Mouse (Mus musculus): ENCODE data around the gene Gna11. TPM values are rescaled to one million over a fixed set of nuclear protein-coding genes. Genes with fewer than 3 reads are reported as not detected.

Gna11 gene
- polyA plus RNA-seq, 1 experiment from 2014 or later, result 101 TPM

- H3K27me3 ChIP-seq (ENCODE audit: control insufficient read depth, insufficient read depth, low read length), result no peaks in the 10 kb centered on the region
- H3K9me3 ChIP-seq (replicated peaks; ENCODE audit: control insufficient read depth, low read length), result no peaks in the 10 kb centered on the region
- H3K4me3 ChIP-seq (replicated peaks; ENCODE audit: low read length), result peak overlapping the region; percentile 97
- H3K36me3 ChIP-seq (ENCODE audit: control insufficient read depth, insufficient read depth, low read length), result peaks cover 6% of the 10 kb centered on the region; the same call in 1 of the 2 replicates
- H3K4me1 ChIP-seq (ENCODE audit: control insufficient read depth, insufficient read depth, low read length), result peaks cover 39% of the 10 kb centered on the region
- H3K27ac ChIP-seq (ENCODE audit: low read length), result peak overlapping the region; percentile 95
- peak; percentile 39 for ATAC-seq (ENCODE audit: insufficient read depth, low FRiP score)
- H3K4me2 ChIP-seq (ENCODE audit: low read depth, low read length), result peak overlapping the region; percentile 98
- WGBS, result under 1% methylated on average over 36 of the region's 36 CpGs
- H3K9ac ChIP-seq (ENCODE audit: low read length), result peak overlapping the region; percentile 99
These were observed 14.9 kb upstream of the Gna11 start for GRCm38 (mm10) chr10:81559627-81560539.

GRCm38 (mm10) chr10:81559163-81559626 is 14.2 kb upstream of the Gna11 start, which contains the start of gene Aes:
TSS of gene Aes (plus strand) at chr10:81559488.
- peak; percentile 83 for ATAC-seq (ENCODE audit: insufficient read depth, low FRiP score)
- H3K27me3 ChIP-seq (ENCODE audit: control insufficient read depth, insufficient read depth, low read length), result no peaks in the 10 kb centered on the region
- H3K4me3 ChIP-seq (replicated peaks; ENCODE audit: low read length), result peak within 1 kb of the TSS; percentile 97
- H3K9me3 ChIP-seq (replicated peaks; ENCODE audit: control insufficient read depth, low read length), result no peaks in the 10 kb centered on the region
- under 1% methylated on average over 29 of the region's 53 CpGs for WGBS
- H3K4me1 ChIP-seq (ENCODE audit: control insufficient read depth, insufficient read depth, low read length), result peaks cover 33% of the 10 kb centered on the region
- peak within 1 kb of the TSS; percentile 99 for H3K9ac ChIP-seq (ENCODE audit: low read length)
- H3K27ac ChIP-seq (ENCODE audit: low read length), result peak within 1 kb of the TSS; percentile 95
- H3K4me2 ChIP-seq (ENCODE audit: low read depth, low read length), result peak within 1 kb of the TSS; percentile 98
- peaks cover under 1% of the 10 kb centered on the region; the same call in 1 of the 2 replicates for H3K36me3 ChIP-seq (ENCODE audit: control insufficient read depth, insufficient read depth, low read length)

GRCm38 (mm10) chr10:81557491-81557890 is 12.5 kb upstream of the Gna11 start:
- H3K27me3 ChIP-seq (ENCODE audit: control insufficient read depth, insufficient read depth, low read length), result no peaks in the 10 kb centered on the region
- peaks cover 17% of the 10 kb centered on the region for H3K4me1 ChIP-seq (ENCODE audit: control insufficient read depth, insufficient read depth, low read length)
- H3K9me3 ChIP-seq (replicated peaks; ENCODE audit: control insufficient read depth, low read length), result no peaks in the 10 kb centered on the region
- no peak overlapping the region for H3K27ac ChIP-seq (ENCODE audit: low read length)
- H3K4me3 ChIP-seq (replicated peaks; ENCODE audit: low read length), result no peak overlapping the region
- H3K36me3 ChIP-seq (ENCODE audit: control insufficient read depth, insufficient read depth, low read length), result no peaks in the 10 kb centered on the region
- WGBS, result 26% methylated on average over 1 of the region's 1 CpGs
- H3K9ac ChIP-seq (ENCODE audit: low read length), result no peak overlapping the region
- no peak overlapping the region for H3K4me2 ChIP-seq (ENCODE audit: low read depth, low read length)
- ATAC-seq (ENCODE audit: insufficient read depth, low FRiP score), result no peak

- Histone ChIP-seq H3K9ac (ENCODE audit: low read length) (no peak overlapping the region), H3K27ac (ENCODE audit: low read length) (no peak overlapping the region), H3K36me3 (ENCODE audit: control insufficient read depth, insufficient read depth, low read length) (no peaks in the 10 kb centered on the region), H3K4me1 (ENCODE audit: control insufficient read depth, insufficient read depth, low read length) (peaks cover 13% of the 10 kb centered on the region), H3K9me3 (replicated peaks; ENCODE audit: control insufficient read depth, low read length) (no peaks in the 10 kb centered on the region), H3K27me3 (ENCODE audit: control insufficient read depth, insufficient read depth, low read length) (no peaks in the 10 kb centered on the region), H3K4me3 (replicated peaks; ENCODE audit: low read length) (no peak overlapping the region), H3K4me2 (ENCODE audit: low read depth, low read length) (no peak overlapping the region)
- no peak for ATAC-seq (ENCODE audit: insufficient read depth, low FRiP score)
- WGBS, result 71% methylated on average over 3 of the region's 3 CpGs
These were observed 11.3 kb upstream of the Gna11 start for GRCm38 (mm10) chr10:81556282-81556681.

GRCm38 (mm10) chr10:81553807-81554755 is 9.1 kb upstream of the Gna11 start:
- Histone ChIP-seq H3K4me1 (ENCODE audit: control insufficient read depth, insufficient read depth, low read length) (peaks cover 8% of the 10 kb centered on the region; the same call in 1 of the 2 replicates), H3K27ac (ENCODE audit: low read length) (no peak overlapping the region), H3K9me3 (replicated peaks; ENCODE audit: control insufficient read depth, low read length) (no peaks in the 10 kb centered on the region), H3K4me2 (ENCODE audit: low read depth, low read length) (no peak overlapping the region), H3K4me3 (replicated peaks; ENCODE audit: low read length) (no peak overlapping the region), H3K36me3 (ENCODE audit: control insufficient read depth, insufficient read depth, low read length) (no peaks in the 10 kb centered on the region), H3K27me3 (ENCODE audit: control insufficient read depth, insufficient read depth, low read length) (no peaks in the 10 kb centered on the region), H3K9ac (ENCODE audit: low read length) (no peak overlapping the region)
- ATAC-seq (ENCODE audit: insufficient read depth, low FRiP score), result no peak
- 73% methylated on average over 6 of the region's 6 CpGs for WGBS

- ATAC-seq (ENCODE audit: insufficient read depth, low FRiP score), result no peak
- Histone ChIP-seq H3K36me3 (ENCODE audit: control insufficient read depth, insufficient read depth, low read length) (no peaks in the 10 kb centered on the region), H3K27me3 (ENCODE audit: control insufficient read depth, insufficient read depth, low read length) (no peaks in the 10 kb centered on the region), H3K9ac (ENCODE audit: low read length) (no peak overlapping the region), H3K4me2 (ENCODE audit: low read depth, low read length) (no peak overlapping the region), H3K4me3 (replicated peaks; ENCODE audit: low read length) (no peak overlapping the region), H3K4me1 (ENCODE audit: control insufficient read depth, insufficient read depth, low read length) (peaks cover 5% of the 10 kb centered on the region; the same call in 1 of the 2 replicates), H3K9me3 (replicated peaks; ENCODE audit: control insufficient read depth, low read length) (no peaks in the 10 kb centered on the region), H3K27ac (ENCODE audit: low read length) (no peak overlapping the region)
- WGBS, result 86% methylated on average over 5 of the region's 5 CpGs
These were observed 8.2 kb upstream of the Gna11 start for GRCm38 (mm10) chr10:81553232-81553631.

GRCm38 (mm10) chr10:81551597-81552102 is 6.7 kb upstream of the Gna11 start:
- Histone ChIP-seq H3K9me3 (replicated peaks; ENCODE audit: control insufficient read depth, low read length) (no peaks in the 10 kb centered on the region), H3K4me3 (replicated peaks; ENCODE audit: low read length) (no peak overlapping the region), H3K36me3 (ENCODE audit: control insufficient read depth, insufficient read depth, low read length) (no peaks in the 10 kb centered on the region), H3K4me1 (ENCODE audit: control insufficient read depth, insufficient read depth, low read length) (peaks cover 5% of the 10 kb centered on the region; the same call in 1 of the 2 replicates), H3K27me3 (ENCODE audit: control insufficient read depth, insufficient read depth, low read length) (no peaks in the 10 kb centered on the region), H3K4me2 (ENCODE audit: low read depth, low read length) (no peak overlapping the region), H3K27ac (ENCODE audit: low read length) (peak overlapping the region; percentile 75; the same call in 1 of the 2 replicates), H3K9ac (ENCODE audit: low read length) (peak overlapping the region; percentile 57)
- WGBS, result 1% methylated on average over 12 of the region's 12 CpGs
- peak; percentile 93 for ATAC-seq (ENCODE audit: insufficient read depth, low FRiP score)

GRCm38 (mm10) chr10:81550257-81550656 is 5.3 kb upstream of the Gna11 start:
- no peak overlapping the region for H3K4me2 ChIP-seq (ENCODE audit: low read depth, low read length)
- ATAC-seq (ENCODE audit: insufficient read depth, low FRiP score), result no peak
- H3K27me3 ChIP-seq (ENCODE audit: control insufficient read depth, insufficient read depth, low read length), result no peaks in the 10 kb centered on the region
- no peak overlapping the region for H3K27ac ChIP-seq (ENCODE audit: low read length)
- H3K4me3 ChIP-seq (replicated peaks; ENCODE audit: low read length), result no peak overlapping the region
- H3K4me1 ChIP-seq (ENCODE audit: control insufficient read depth, insufficient read depth, low read length), result peaks cover 5% of the 10 kb centered on the region; the same call in 1 of the 2 replicates
- no peak overlapping the region; the same call in 1 of the 2 replicates for H3K9ac ChIP-seq (ENCODE audit: low read length)
- WGBS, result 7% methylated on average over 7 of the region's 7 CpGs
- no peaks in the 10 kb centered on the region for H3K9me3 ChIP-seq (replicated peaks; ENCODE audit: control insufficient read depth, low read length)
- no peaks in the 10 kb centered on the region for H3K36me3 ChIP-seq (ENCODE audit: control insufficient read depth, insufficient read depth, low read length)
